Mouse (Mus musculus) midbrain, embryonic 16.5 days (tissue): ENCODE data around the gene Gm10337. TPM values are rescaled to one million over a fixed set of nuclear protein-coding genes. Genes with fewer than 3 reads are reported as not detected.

ENCODE experiments used
- ATAC-seq: fragments of 200-750 bp; cut with Nextera tagmentation; 2 replicates; pipeline ENCODE4 v1.8.0; 2017; ENCODE audit warnings: moderate TSS enrichment
- H3K27ac ChIP-seq: fragments of 300-500 bp; sonication (generic); 2 replicates; pipeline ENCODE4 v1.5.1; 2014; ENCODE audit warnings: mild to moderate bottlenecking, low read length, mixed read lengths
- H3K27me3 ChIP-seq: fragments of 300-500 bp; sonication (generic); 2 replicates; pipeline ENCODE4 v1.6.1; 2014; ENCODE audit warnings: low read depth, low read length, mixed read lengths; ENCODE audit not compliant: control insufficient read depth, insufficient read depth
- H3K36me3 ChIP-seq: fragments of 300-500 bp; sonication (generic); 2 replicates; pipeline ENCODE4 v1.6.1; 2014; ENCODE audit warnings: mild to moderate bottlenecking, low read length, moderate library complexity, mixed read lengths; ENCODE audit not compliant: control insufficient read depth, insufficient read depth
- H3K4me1 ChIP-seq: fragments of 300-500 bp; sonication (generic); 2 replicates; pipeline ENCODE4 v1.6.1; 2014; ENCODE audit warnings: mild to moderate bottlenecking, low read length, mixed read lengths; ENCODE audit not compliant: control insufficient read depth, insufficient read depth
- H3K4me2 ChIP-seq: fragments of 300-500 bp; sonication (generic); 2 replicates; pipeline ENCODE4 v1.6.1; 2014; ENCODE audit warnings: mild to moderate bottlenecking, low read length, mixed read lengths
- H3K4me3 ChIP-seq: fragments of 300-500 bp; sonication (generic); 2 replicates; pipeline ENCODE4 v1.5.1; 2014; ENCODE audit warnings: low read depth, mild to moderate bottlenecking, low read length, moderate library complexity, mixed read lengths
- H3K9ac ChIP-seq: fragments of 300-500 bp; sonication (generic); 2 replicates; pipeline ENCODE4 v1.6.1; 2014; ENCODE audit warnings: low read depth, low read length, mixed read lengths
- H3K9me3 ChIP-seq: fragments of 300-500 bp; sonication (generic); replicated peaks from 2 replicates; pipeline ENCODE4 v1.6.1; 2014; ENCODE audit warnings: mild to moderate bottlenecking, low read length, mixed read lengths; ENCODE audit not compliant: control insufficient read depth, poor library complexity, severe bottlenecking
- WGBS: fragments of 180-500 bp; shearing (Covaris S2); extraction: QIAGEN DNeasy Blood & Tissue Kit; methylation state at CpG from one replicate; pipeline ENCODE4 v1.1.7; 2014; 5-methylcytosine and 5-hydroxymethylcytosine counted together
- polyA plus RNA-seq: library from polyadenylated mRNA; unstranded; fragments of >200 nt; fragmentation: Nextera tagmentation; extraction: Ambion mirVana; gene quantifications from 2 replicates; pipeline ENCODE4 v1.2.1, GENCODE M21; 2015

The Gm10337 gene
- polyA plus RNA-seq: 12.6 TPM in 1 of 2 replicates, not detected in the other

DNA sequence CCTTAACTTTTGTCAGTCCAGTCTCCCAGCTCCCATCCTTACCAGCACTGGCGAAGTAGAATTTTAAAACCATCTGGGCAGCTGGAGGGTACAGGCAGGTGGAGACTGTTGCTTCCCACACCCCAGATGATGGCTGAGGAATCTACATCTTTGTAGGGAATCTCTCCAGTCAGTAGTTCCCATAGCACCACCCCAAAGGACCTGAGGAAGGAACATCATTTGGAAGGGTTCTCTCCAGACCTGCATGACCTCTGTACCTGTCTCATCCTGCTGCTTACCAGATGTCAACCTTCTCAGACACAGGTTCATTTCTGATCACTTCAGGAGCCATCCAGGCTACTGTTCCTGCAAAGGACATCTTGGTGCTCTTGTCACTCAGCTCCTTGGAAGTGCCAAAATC, at the start of gene Gm10337:
Gene Gm10337, plus strand, starts transcription at position 276 of the 400 bp plus-strand sequence.
- WGBS: 100% methylated on average over 1 of the region's 1 CpGs
- H3K9ac ChIP-seq: no peak within 1 kb of the TSS
- H3K27me3 ChIP-seq: no peaks in the 10 kb centered on the region
- H3K4me1 ChIP-seq: peaks cover 2% of the 10 kb centered on the region; the same call in 1 of the 2 replicates
- H3K27ac ChIP-seq: no peak within 1 kb of the TSS
- H3K4me2 ChIP-seq: no peak within 1 kb of the TSS
- ATAC-seq: no peak
- peaks cover 54% of the 10 kb centered on the region for H3K36me3 ChIP-seq
- H3K9me3 ChIP-seq: no peaks in the 10 kb centered on the region
- no peak within 1 kb of the TSS for H3K4me3 ChIP-seq

DNA sequence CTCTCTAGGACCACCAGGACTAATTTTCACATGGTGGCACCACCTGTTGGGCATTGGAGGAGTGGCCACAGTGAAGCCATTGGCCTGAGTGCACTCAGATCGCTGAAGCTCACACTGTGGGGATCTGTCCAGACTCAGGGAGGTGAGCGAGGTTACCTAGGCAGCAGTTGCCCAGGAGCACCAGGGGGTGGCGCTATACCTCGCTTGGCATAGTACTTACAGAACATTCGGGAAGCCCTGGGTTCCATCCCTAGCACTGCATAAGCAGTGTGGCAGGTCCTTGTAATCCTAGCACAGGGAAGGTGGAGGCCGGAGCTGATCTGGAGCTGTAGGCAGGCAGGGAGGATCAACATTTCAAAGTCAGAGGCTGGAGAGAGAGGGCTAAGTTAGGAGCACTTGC, 47.5 kb upstream of the Gm10337 start:
- Histone ChIP-seq H3K27me3 (no peaks in the 10 kb centered on the region), H3K4me3 (no peak overlapping the region), H3K27ac (no peak overlapping the region), H3K9ac (no peak overlapping the region), H3K9me3 (no peaks in the 10 kb centered on the region), H3K4me1 (peaks cover 17% of the 10 kb centered on the region), H3K4me2 (no peak overlapping the region), H3K36me3 (no peaks in the 10 kb centered on the region)
- no peak for ATAC-seq
- 39% methylated on average over 6 of the region's 6 CpGs for WGBS

DNA sequence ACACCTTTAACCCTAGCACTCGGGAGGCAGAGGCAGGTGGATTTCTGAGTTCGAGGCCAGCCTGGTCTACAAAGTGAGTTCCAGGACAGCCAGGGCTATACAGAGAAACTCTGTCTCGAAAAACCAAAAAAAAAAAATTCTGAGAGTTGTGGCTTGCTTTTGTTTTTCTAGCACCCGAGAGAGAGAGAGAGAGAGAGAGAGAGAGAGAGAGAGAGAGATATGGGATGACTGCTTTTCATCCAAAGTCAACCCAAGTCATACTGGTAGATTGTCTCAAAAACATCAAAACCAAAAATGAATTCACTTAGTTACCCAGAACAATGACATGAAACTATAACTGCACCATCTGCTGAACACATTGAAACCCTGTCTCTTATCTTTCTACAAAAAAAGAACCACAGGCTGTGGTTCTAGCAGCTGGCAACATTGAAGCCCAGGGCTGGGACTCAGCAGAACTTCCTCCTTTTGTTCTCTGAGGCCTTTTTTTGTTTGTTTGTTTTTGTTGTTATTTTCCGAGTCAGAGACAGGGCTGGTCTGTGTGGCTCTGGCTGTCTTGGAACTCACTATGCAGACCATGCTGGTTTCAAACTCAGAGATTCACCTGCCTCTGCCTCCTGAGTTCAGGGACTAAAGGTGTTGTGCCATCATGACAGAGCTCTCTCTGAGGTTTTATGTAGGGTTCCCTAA, 45.3 kb upstream of the Gm10337 start:
- no peaks in the 10 kb centered on the region for H3K9me3 ChIP-seq
- peaks cover 2% of the 10 kb centered on the region for H3K36me3 ChIP-seq
- H3K9ac ChIP-seq: peak overlapping the region; percentile 3; the same call in 1 of the 2 replicates
- H3K4me3 ChIP-seq: peak overlapping the region; percentile 49
- 84% methylated on average over 5 of the region's 5 CpGs for WGBS
- ATAC-seq: peak; percentile 37; the same call in 1 of the 2 replicates
- peaks cover 17% of the 10 kb centered on the region for H3K4me1 ChIP-seq
- no peaks in the 10 kb centered on the region for H3K27me3 ChIP-seq
- H3K27ac ChIP-seq: 0 out of 2 replicates have a peak overlapping the region, but pooled peaks have one; percentile 6
- H3K4me2 ChIP-seq: peak overlapping the region; percentile 61

DNA sequence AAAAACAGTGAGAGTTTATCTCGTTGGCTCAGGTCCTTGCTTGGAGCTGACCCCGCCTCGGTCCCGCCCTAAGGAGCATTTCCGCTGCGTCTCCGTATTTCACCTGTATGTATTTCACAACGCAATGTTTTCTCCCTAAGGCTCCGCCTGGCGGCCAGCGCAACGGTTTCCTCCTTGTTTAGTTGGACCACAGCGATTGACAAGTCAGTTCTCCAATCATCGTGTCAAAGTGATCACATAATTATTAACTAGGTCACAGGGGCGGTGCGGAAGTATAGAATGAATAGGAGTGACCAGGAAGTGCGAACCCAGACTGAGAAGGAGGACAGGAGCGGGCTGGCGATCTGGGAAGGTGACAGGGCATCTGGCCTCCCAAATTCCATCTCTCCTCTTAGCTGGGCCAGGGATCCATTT, 44.6 kb upstream of the Gm10337 start, which contains the start of gene Prr13:
Gene Prr13, plus strand, starts transcription at position 125 of the 414 bp plus-strand sequence.
- peak within 1 kb of the TSS; percentile 49 for H3K4me3 ChIP-seq
- H3K27me3 ChIP-seq: no peaks in the 10 kb centered on the region
- H3K27ac ChIP-seq: peak within 1 kb of the TSS; percentile 51
- WGBS: 0% methylated on average over 19 of the region's 19 CpGs
- H3K9ac ChIP-seq: peak within 1 kb of the TSS; percentile 69
- peak within 1 kb of the TSS; percentile 61 for H3K4me2 ChIP-seq
- ATAC-seq: peak; percentile 92
- peaks cover 7% of the 10 kb centered on the region for H3K36me3 ChIP-seq
- H3K9me3 ChIP-seq: no peaks in the 10 kb centered on the region
- H3K4me1 ChIP-seq: peaks cover 17% of the 10 kb centered on the region

DNA sequence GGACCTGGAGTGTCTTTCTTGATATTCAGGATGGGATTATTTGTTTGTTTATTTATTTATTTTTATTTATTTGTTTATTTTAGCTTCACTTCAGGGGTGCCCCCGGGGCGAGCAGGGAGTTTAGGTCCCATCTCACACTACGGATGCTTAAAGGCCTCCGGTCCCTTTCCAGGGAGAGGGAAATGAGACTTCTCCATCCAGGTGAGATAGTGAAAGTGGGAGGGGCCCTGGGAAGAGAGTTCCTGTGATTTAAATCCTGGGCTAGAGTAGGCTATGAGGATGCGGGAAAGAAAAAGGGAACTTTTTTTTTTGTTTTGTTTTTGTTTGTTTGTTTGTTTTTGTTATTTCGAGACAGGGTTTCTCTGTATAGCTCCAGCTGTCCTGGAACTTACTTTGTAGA, 44.1 kb upstream of the Gm10337 start:
- Histone ChIP-seq H3K36me3 (peaks cover 7% of the 10 kb centered on the region), H3K4me2 (peak overlapping the region; percentile 61), H3K9me3 (no peaks in the 10 kb centered on the region), H3K27me3 (no peaks in the 10 kb centered on the region), H3K9ac (peak overlapping the region; percentile 69), H3K27ac (peak overlapping the region; percentile 51), H3K4me1 (peaks cover 17% of the 10 kb centered on the region), H3K4me3 (peak overlapping the region; percentile 49)
- 0 out of 2 replicates have a peak, but pooled peaks have one; percentile 47 for ATAC-seq
- WGBS: 34% methylated on average over 6 of the region's 6 CpGs

DNA sequence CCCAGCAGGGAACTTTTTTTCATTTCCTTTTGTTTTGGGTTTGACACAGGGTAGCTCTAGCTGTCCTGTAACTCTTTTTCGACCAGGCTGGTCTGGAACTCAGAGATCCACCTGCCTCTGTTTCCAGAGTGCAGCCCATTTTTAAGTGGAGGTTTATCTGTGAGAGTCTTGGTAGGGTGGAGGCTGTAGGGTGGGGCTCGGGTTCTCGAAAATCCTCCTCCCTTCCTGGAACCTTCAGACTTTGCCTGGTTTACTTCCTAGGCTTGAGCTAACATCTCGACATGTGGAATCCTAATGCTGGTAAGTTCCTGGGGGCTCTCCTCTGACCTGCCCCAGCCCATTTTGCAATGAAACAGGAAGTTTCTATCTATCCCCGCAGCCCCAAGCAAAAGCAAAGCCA, 43.7 kb upstream of the Gm10337 start:
- H3K4me1 ChIP-seq: peaks cover 17% of the 10 kb centered on the region
- H3K27me3 ChIP-seq: no peaks in the 10 kb centered on the region
- no peak overlapping the region for H3K27ac ChIP-seq
- 73% methylated on average over 5 of the region's 5 CpGs for WGBS
- peak overlapping the region; percentile 61 for H3K4me2 ChIP-seq
- no peaks in the 10 kb centered on the region for H3K9me3 ChIP-seq
- H3K36me3 ChIP-seq: peaks cover 7% of the 10 kb centered on the region
- no peak for ATAC-seq
- H3K9ac ChIP-seq: no peak overlapping the region
- H3K4me3 ChIP-seq: peak overlapping the region; percentile 49; the same call in 1 of the 2 replicates

DNA sequence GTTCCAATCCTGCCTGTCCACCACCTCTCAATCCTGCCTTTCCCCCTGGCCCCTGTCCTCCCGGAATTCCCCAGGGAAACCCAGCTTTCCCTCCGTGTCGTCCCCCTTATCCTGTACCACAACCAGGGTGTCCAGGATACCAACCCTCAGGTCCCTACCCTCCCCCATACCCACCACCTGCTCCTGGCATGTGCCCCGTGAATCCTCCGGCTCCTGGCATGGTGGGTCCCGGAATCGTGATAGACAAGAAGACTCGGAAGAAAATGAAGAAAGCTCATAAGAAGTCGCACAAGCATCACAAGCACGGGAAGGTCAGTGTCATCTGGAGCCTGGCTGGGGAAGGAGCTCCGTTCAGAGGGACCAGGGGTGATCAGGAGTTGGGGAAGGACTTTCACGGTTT, 43.1 kb upstream of the Gm10337 start:
- WGBS: 83% methylated on average over 12 of the region's 12 CpGs
- Histone ChIP-seq H3K9ac (no peak overlapping the region), H3K4me2 (no peak overlapping the region)

DNA sequence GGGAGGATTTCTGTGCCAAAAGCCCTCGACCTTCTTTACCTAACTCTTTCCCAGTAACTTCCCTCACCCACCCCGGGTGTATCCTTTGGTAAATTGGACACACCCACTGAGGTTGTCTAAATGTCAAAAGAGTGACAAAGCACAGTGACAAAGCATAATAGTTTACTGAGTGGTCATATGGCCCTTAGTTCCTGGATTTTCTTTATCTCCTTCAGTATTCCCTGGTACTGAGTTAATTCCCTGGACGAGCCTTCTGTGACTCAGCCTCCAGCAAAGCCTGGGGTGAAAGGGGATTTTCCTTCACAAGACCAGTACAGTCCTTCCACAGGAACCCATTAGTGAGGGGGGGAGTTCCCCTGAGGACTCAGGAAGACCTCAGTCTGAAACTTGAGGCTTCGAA, 42.6 kb upstream of the Gm10337 start:
- H3K4me1 ChIP-seq: peaks cover 17% of the 10 kb centered on the region

More for the DNA sequence above, 43.1 kb upstream of the Gm10337 start:
- no peak for ATAC-seq
- Histone ChIP-seq H3K4me1 (peaks cover 17% of the 10 kb centered on the region), H3K9me3 (no peaks in the 10 kb centered on the region), H3K36me3 (peaks cover 7% of the 10 kb centered on the region), H3K27me3 (no peaks in the 10 kb centered on the region), H3K27ac (no peak overlapping the region), H3K4me3 (no peak overlapping the region)

DNA sequence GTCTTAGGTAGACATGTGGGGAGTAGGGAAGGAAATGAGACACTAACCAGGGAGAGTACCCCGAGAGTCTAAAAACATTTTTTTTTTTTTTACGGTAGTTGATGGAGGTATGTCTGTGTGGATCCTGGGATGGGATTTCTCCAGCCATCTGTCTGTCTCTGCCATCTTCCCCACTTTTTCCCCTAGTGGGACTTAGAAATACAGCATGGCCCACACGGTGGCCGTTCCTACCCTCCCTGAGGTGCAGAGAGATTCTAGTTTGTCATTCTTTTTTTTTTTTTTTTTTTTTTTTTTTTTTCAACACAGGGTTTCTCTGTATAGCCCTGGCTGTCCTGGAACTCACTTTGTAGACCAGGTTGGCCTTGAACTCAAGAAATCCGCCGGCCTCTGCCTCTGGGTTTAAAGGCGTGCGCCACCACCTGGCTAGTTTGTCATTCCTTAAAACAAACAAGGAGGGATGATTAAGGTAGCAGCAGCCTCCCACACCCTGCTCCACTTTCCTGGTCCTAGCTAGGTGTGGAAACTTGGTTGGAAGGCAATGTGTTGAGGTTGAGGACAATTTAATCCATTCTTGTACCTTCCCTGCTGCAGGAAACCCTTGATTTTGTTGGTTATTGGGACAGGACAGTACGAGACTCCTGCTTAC, 42.0 kb upstream of the Gm10337 start:
- Histone ChIP-seq H3K9me3 (no peaks in the 10 kb centered on the region), H3K4me3 (no peak overlapping the region), H3K36me3 (peaks cover 7% of the 10 kb centered on the region), H3K27me3 (no peaks in the 10 kb centered on the region), H3K9ac (no peak overlapping the region), H3K4me1 (peaks cover 17% of the 10 kb centered on the region), H3K27ac (no peak overlapping the region), H3K4me2 (no peak overlapping the region)
- no peak for ATAC-seq
- WGBS: 82% methylated on average over 9 of the region's 9 CpGs

More for the DNA sequence above, 42.6 kb upstream of the Gm10337 start:
- no peak overlapping the region for H3K9ac ChIP-seq
- no peak overlapping the region for H3K27ac ChIP-seq
- no peaks in the 10 kb centered on the region for H3K27me3 ChIP-seq
- no peak overlapping the region for H3K4me3 ChIP-seq
- no peak overlapping the region for H3K4me2 ChIP-seq
- H3K9me3 ChIP-seq: no peaks in the 10 kb centered on the region
- 64% methylated on average over 4 of the region's 4 CpGs for WGBS
- H3K36me3 ChIP-seq: peaks cover 7% of the 10 kb centered on the region
- ATAC-seq: no peak
